Mouse (Mus musculus): ENCODE data around the gene Xrcc6. TPM values are rescaled to one million over a fixed set of nuclear protein-coding genes. Genes with fewer than 3 reads are reported as not detected.

Xrcc6 gene
- total and polyA plus RNA-seq, 2 experiments = 8.5 to 18.2 TPM

GRCm38 (mm10) chr15:82023965-82024635 is 36.5 kb downstream of the Xrcc6 start:
- no peaks in the 10 kb centered on the region for H3K79me2 ChIP-seq (ENCODE audit: control insufficient read depth, insufficient read depth, low read length)
- no peak for DNase-seq (ENCODE audit: extremely low read depth, low read depth, low spot score)
- no peaks in the 10 kb centered on the region for H3K4me1 ChIP-seq (ENCODE audit: control insufficient read depth, insufficient read depth, low read length)
- H3K9ac ChIP-seq (ENCODE audit: low read depth, low read length) = no peak overlapping the region
- no peak overlapping the region for H3K27ac ChIP-seq (replicated peaks; ENCODE audit: insufficient read depth, low read depth, low read length)
- TF ChIP-seq POLR2A (IDR thresholded peaks at IDR 0.05; ENCODE audit: extremely low read depth, insufficient read depth, low read length) (no peak), CTCF (IDR thresholded peaks at IDR 0.05; ENCODE audit: low read depth, low read length) (no peak)
- WGBS = 86% methylated on average over 6 of the region's 6 CpGs
- H3K27me3 ChIP-seq (ENCODE audit: control insufficient read depth, insufficient read depth, low read length) = no peaks in the 10 kb centered on the region
- H3K4me3 ChIP-seq (ENCODE audit: insufficient read depth, low read depth, low read length) = no peak overlapping the region
- peaks cover 5% of the 10 kb centered on the region; the same call in 1 of the 2 replicates for H3K36me3 ChIP-seq (ENCODE audit: control insufficient read depth, insufficient read depth, low read length)

DNA sequence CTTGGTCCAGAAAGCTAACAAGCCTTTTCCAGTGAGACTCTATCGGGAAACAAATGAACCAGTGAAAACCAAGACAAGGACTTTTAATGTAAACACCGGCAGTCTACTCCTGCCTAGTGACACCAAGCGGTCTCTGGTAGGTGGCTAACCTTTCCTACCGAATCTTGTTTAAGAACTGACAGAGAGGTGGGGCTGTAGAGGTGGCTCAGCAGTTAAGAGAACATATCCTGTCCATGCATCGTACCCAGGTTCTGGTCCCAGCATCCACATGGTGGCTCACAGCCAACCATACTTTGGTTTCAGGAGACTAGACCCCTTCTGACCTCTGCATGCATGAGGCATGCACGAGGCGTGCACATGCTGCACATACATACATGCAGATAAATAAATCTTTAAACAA is 39.6 kb downstream of the Xrcc6 start:
- no peak overlapping the region for H3K4me3 ChIP-seq (ENCODE audit: insufficient read depth, low read depth, low read length)
- no peak for TF ChIP-seq CTCF (IDR thresholded peaks at IDR 0.05; ENCODE audit: low read depth, low read length)
- DNase-seq (ENCODE audit: extremely low read depth, low read depth, low spot score) = no peak
- H3K27ac ChIP-seq (replicated peaks; ENCODE audit: insufficient read depth, low read depth, low read length) = no peak overlapping the region
- no peaks in the 10 kb centered on the region for H3K79me2 ChIP-seq (ENCODE audit: control insufficient read depth, insufficient read depth, low read length)
- H3K9ac ChIP-seq (ENCODE audit: low read depth, low read length) = no peak overlapping the region
- no peaks in the 10 kb centered on the region for H3K27me3 ChIP-seq (ENCODE audit: control insufficient read depth, insufficient read depth, low read length)
- peaks cover 14% of the 10 kb centered on the region; the same call in 1 of the 2 replicates for H3K36me3 ChIP-seq (ENCODE audit: control insufficient read depth, insufficient read depth, low read length)
- 94% methylated on average over 7 of the region's 7 CpGs for WGBS
- H3K4me1 ChIP-seq (ENCODE audit: control insufficient read depth, insufficient read depth, low read length) = no peaks in the 10 kb centered on the region

DNA sequence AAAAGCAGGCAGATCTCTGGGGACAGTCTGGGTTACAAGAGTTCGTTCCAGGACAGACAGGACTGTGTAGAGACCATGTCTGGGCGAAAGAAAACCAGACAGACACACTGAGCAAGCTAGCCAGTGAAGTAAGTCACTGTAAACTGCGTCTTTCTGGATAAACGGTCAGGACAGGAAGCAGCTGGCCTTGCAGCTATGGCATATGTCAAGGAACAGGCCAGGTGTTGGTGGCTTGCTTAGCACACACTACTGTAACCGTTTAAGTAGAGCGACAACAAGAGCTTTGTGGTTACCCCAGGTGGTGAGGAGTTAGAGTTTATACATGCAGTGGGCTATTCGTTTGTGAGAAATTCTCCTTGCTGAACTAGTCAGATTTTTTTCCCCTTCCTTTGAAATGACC is 40.1 kb downstream of the Xrcc6 start:
- no peak for DNase-seq (ENCODE audit: extremely low read depth, low read depth, low spot score)
- no peaks in the 10 kb centered on the region for H3K79me2 ChIP-seq (ENCODE audit: control insufficient read depth, insufficient read depth, low read length)
- H3K36me3 ChIP-seq (ENCODE audit: control insufficient read depth, insufficient read depth, low read length) = peaks cover 14% of the 10 kb centered on the region; the same call in 1 of the 2 replicates
- no peak overlapping the region for H3K27ac ChIP-seq (replicated peaks; ENCODE audit: insufficient read depth, low read depth, low read length)
- H3K27me3 ChIP-seq (ENCODE audit: control insufficient read depth, insufficient read depth, low read length) = no peaks in the 10 kb centered on the region
- no peak overlapping the region for H3K9ac ChIP-seq (ENCODE audit: low read depth, low read length)
- 95% methylated on average over 7 of the region's 7 CpGs for WGBS
- H3K4me3 ChIP-seq (ENCODE audit: insufficient read depth, low read depth, low read length) = no peak overlapping the region
- H3K4me1 ChIP-seq (ENCODE audit: control insufficient read depth, insufficient read depth, low read length) = no peaks in the 10 kb centered on the region
- TF ChIP-seq POLR2A (IDR thresholded peaks at IDR 0.05; ENCODE audit: extremely low read depth, insufficient read depth, low read length) (no peak), CTCF (IDR thresholded peaks at IDR 0.05; ENCODE audit: low read depth, low read length) (no peak)

DNA sequence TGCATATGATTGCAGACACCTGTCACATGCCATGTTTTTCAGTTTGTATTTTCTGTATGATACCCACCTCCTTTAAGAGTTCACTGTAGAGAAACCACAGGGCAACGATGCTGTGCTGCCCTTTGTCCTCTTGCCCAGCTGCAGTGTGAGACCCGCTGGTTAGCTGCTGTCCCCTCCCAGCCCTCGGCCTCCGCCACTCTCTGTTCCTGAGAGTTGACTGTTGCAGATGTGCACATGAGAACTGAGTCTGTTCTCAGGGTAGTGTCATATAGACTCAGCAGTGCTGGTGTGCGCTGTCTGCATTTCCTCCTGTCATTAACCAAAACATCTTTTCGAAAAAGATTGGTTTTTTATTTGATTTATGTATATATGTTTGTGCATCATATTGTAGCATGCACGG is 44.8 kb downstream of the Xrcc6 start:
- no peak overlapping the region for H3K27ac ChIP-seq (replicated peaks; ENCODE audit: insufficient read depth, low read depth, low read length)
- H3K4me1 ChIP-seq (ENCODE audit: control insufficient read depth, insufficient read depth, low read length) = no peaks in the 10 kb centered on the region
- TF ChIP-seq CTCF (IDR thresholded peaks at IDR 0.05; ENCODE audit: low read depth, low read length) (no peak), POLR2A (IDR thresholded peaks at IDR 0.05; ENCODE audit: extremely low read depth, insufficient read depth, low read length) (no peak)
- no peaks in the 10 kb centered on the region for H3K27me3 ChIP-seq (ENCODE audit: control insufficient read depth, insufficient read depth, low read length)
- peaks cover 14% of the 10 kb centered on the region; the same call in 1 of the 2 replicates for H3K36me3 ChIP-seq (ENCODE audit: control insufficient read depth, insufficient read depth, low read length)
- H3K79me2 ChIP-seq (ENCODE audit: control insufficient read depth, insufficient read depth, low read length) = no peaks in the 10 kb centered on the region
- no peak overlapping the region for H3K4me3 ChIP-seq (ENCODE audit: insufficient read depth, low read depth, low read length)
- 85% methylated on average over 7 of the region's 7 CpGs for WGBS
- H3K9ac ChIP-seq (ENCODE audit: low read depth, low read length) = no peak overlapping the region
- no peak for DNase-seq (ENCODE audit: extremely low read depth, low read depth, low spot score)

- TF ChIP-seq POLR2A (IDR thresholded peaks at IDR 0.05; ENCODE audit: extremely low read depth, insufficient read depth, low read length) (no peak), CTCF (IDR thresholded peaks at IDR 0.05; ENCODE audit: low read depth, low read length) (no peak)
- Histone ChIP-seq H3K27me3 (ENCODE audit: control insufficient read depth, insufficient read depth, low read length) (no peaks in the 10 kb centered on the region), H3K36me3 (ENCODE audit: control insufficient read depth, insufficient read depth, low read length) (peaks cover 13% of the 10 kb centered on the region), H3K79me2 (ENCODE audit: control insufficient read depth, insufficient read depth, low read length) (no peaks in the 10 kb centered on the region), H3K4me3 (ENCODE audit: insufficient read depth, low read depth, low read length) (no peak within 1 kb of the TSS), H3K4me1 (ENCODE audit: control insufficient read depth, insufficient read depth, low read length) (no peaks in the 10 kb centered on the region), H3K9ac (ENCODE audit: low read depth, low read length) (no peak within 1 kb of the TSS), H3K27ac (replicated peaks; ENCODE audit: insufficient read depth, low read depth, low read length) (no peak within 1 kb of the TSS)
- 97% methylated on average over 4 of the region's 4 CpGs for WGBS
- DNase-seq (ENCODE audit: extremely low read depth, low read depth, low spot score) = no peak
Measured at GRCm38 (mm10) chr15:82033762-82034161, 46.1 kb downstream of the Xrcc6 start, which contains the start of gene Desi1. TSS of gene Desi1 (minus strand) at chr15:82033862.

GRCm38 (mm10) chr15:82035904-82036689 is 48.5 kb downstream of the Xrcc6 start:
- Histone ChIP-seq H3K4me3 (ENCODE audit: insufficient read depth, low read depth, low read length) (no peak overlapping the region), H3K9ac (ENCODE audit: low read depth, low read length) (no peak overlapping the region), H3K27ac (replicated peaks; ENCODE audit: insufficient read depth, low read depth, low read length) (no peak overlapping the region), H3K4me1 (ENCODE audit: control insufficient read depth, insufficient read depth, low read length) (no peaks in the 10 kb centered on the region), H3K36me3 (ENCODE audit: control insufficient read depth, insufficient read depth, low read length) (peaks cover 20% of the 10 kb centered on the region), H3K27me3 (ENCODE audit: control insufficient read depth, insufficient read depth, low read length) (no peaks in the 10 kb centered on the region), H3K79me2 (ENCODE audit: control insufficient read depth, insufficient read depth, low read length) (no peaks in the 10 kb centered on the region)
- DNase-seq (ENCODE audit: extremely low read depth, low read depth, low spot score) = peak; percentile 20
- 0 out of 2 replicates have a peak, but pooled peaks have one; percentile 7 for TF ChIP-seq CTCF (IDR thresholded peaks at IDR 0.05; ENCODE audit: low read depth, low read length)
- no peak for TF ChIP-seq POLR2A (IDR thresholded peaks at IDR 0.05; ENCODE audit: extremely low read depth, insufficient read depth, low read length)
- 84% methylated on average over 12 of the region's 12 CpGs for WGBS
